ENCODE assay signal across 36 mouse cellular contexts in genomic region chr17:72657826-72658225, GRCm38 (mm10). TPM values are rescaled to one million over a fixed set of nuclear protein-coding genes. Genes with fewer than 3 reads are reported as not detected.
DNase-seq lines count a peak whose midpoint lies in the region; ATAC-seq and TF ChIP-seq lines count a peak whose summit lies in the region.
"Had no signal": no experiment of that assay in that cellular context is flagged by ENCODE, and none has a peak within 500 bp of the region (broad histone marks: within the 10 kb centered on the region; RNA-seq: fewer than 3 reads in every experiment).

No protein-coding gene starts in this region.

- WGBS in hindbrain, embryonic 11.5 days, result 60% methylated on average over 8 of the region's 8 CpGs
- 45% methylated on average over 8 of the region's 8 CpGs for WGBS in hindbrain, postnatal 0 days
- WGBS in kidney, embryonic 15.5 days, result 59% methylated on average over 8 of the region's 8 CpGs

- H3K36me3 ChIP-seq in hindbrain, embryonic 11.5 days (ENCODE audit: control insufficient read depth, insufficient read depth, low read length), result no peaks in the 10 kb centered on the region
- H3K36me3 ChIP-seq in hindbrain, postnatal 0 days (ENCODE audit: insufficient read depth, low read length), result no peaks in the 10 kb centered on the region
- no peaks in the 10 kb centered on the region for H3K36me3 ChIP-seq in kidney, embryonic 15.5 days
- H3K36me3 ChIP-seq: embryonic facial prominence, embryonic 12.5 days; forebrain, embryonic 10.5 days; forebrain, embryonic 15.5 days; heart, embryonic 13.5 days; limb, embryonic 12.5 days; liver, embryonic 15.5 days; midbrain, embryonic 12.5 days; neural tube, embryonic 15.5 days had no signal

- no peaks in the 10 kb centered on the region for H3K9me3 ChIP-seq in hindbrain, embryonic 11.5 days (ENCODE audit: control insufficient read depth, low read length)
- H3K9me3 ChIP-seq in hindbrain, postnatal 0 days (ENCODE audit: low read length), result no peaks in the 10 kb centered on the region
- no peaks in the 10 kb centered on the region for H3K9me3 ChIP-seq in kidney, embryonic 15.5 days (replicated peaks)
- H3K9me3 ChIP-seq: embryonic facial prominence, embryonic 12.5 days; forebrain, embryonic 10.5 days; forebrain, embryonic 15.5 days; heart, embryonic 13.5 days; limb, embryonic 12.5 days; liver, embryonic 15.5 days; midbrain, embryonic 12.5 days; neural tube, embryonic 15.5 days had no signal

- H3K4me3 ChIP-seq in hindbrain, embryonic 11.5 days (ENCODE audit: low read depth, low read length), result no peak overlapping the region
- no peak overlapping the region for H3K4me3 ChIP-seq in hindbrain, postnatal 0 days (ENCODE audit: low read length)
- H3K4me3 ChIP-seq in kidney, embryonic 15.5 days (replicated peaks), result no peak overlapping the region
- H3K4me3 ChIP-seq: embryonic facial prominence, embryonic 12.5 days; forebrain, embryonic 10.5 days; forebrain, embryonic 15.5 days; gastrocnemius, adult 2 months; heart, adult 2 months; heart, embryonic 13.5 days; left cerebral cortex, adult 2 months; limb, embryonic 12.5 days; liver, embryonic 15.5 days; midbrain, embryonic 12.5 days; neural tube, embryonic 15.5 days had no signal

- H3K9ac ChIP-seq in hindbrain, embryonic 11.5 days (ENCODE audit: low read depth, low read length), result no peak overlapping the region
- H3K9ac ChIP-seq in hindbrain, postnatal 0 days (replicated peaks; ENCODE audit: low read length), result no peak overlapping the region
- H3K9ac ChIP-seq in kidney, embryonic 15.5 days, result no peak overlapping the region
- H3K9ac ChIP-seq: embryonic facial prominence, embryonic 12.5 days; forebrain, embryonic 15.5 days; heart, embryonic 13.5 days; limb, embryonic 12.5 days; liver, embryonic 15.5 days; lung, embryonic 14.5 days; midbrain, embryonic 12.5 days; neural tube, embryonic 15.5 days had no signal

- H3K4me1 ChIP-seq in hindbrain, embryonic 11.5 days (replicated peaks; ENCODE audit: control insufficient read depth, insufficient read depth, low read length), result 0 out of 2 replicates have a peak, but pooled peaks cover 6% of the 10 kb centered on the region
- H3K4me1 ChIP-seq in hindbrain, postnatal 0 days (ENCODE audit: insufficient read depth, low read length), result no peaks in the 10 kb centered on the region
- H3K4me1 ChIP-seq in kidney, embryonic 15.5 days, result no peaks in the 10 kb centered on the region
- H3K4me1 ChIP-seq: embryonic facial prominence, embryonic 12.5 days; forebrain, embryonic 15.5 days; limb, embryonic 12.5 days; liver, embryonic 15.5 days had no signal

- no peak for TF ChIP-seq POLR2A in brain, embryonic 14.5 days (IDR thresholded peaks at IDR 0.05; ENCODE audit: borderline replicate concordance, extremely low read depth, insufficient read depth, insufficient read length, poor library complexity, severe bottlenecking)

- H3K27ac ChIP-seq in hindbrain, embryonic 11.5 days (ENCODE audit: low read depth, low read length), result no peak overlapping the region
- H3K27ac ChIP-seq in hindbrain, postnatal 0 days, result no peak overlapping the region
- no peak overlapping the region for H3K27ac ChIP-seq in kidney, embryonic 15.5 days
- H3K27ac ChIP-seq: embryonic facial prominence, embryonic 12.5 days; forebrain, embryonic 15.5 days; gastrocnemius, adult 2 months; heart, adult 2 months; heart, embryonic 13.5 days; left cerebral cortex, adult 2 months; limb, embryonic 12.5 days; liver, embryonic 15.5 days; midbrain, embryonic 12.5 days; neural tube, embryonic 15.5 days had no signal

- no peak overlapping the region for H3K4me2 ChIP-seq in hindbrain, embryonic 11.5 days (replicated peaks; ENCODE audit: low read depth, low read length)
- H3K4me2 ChIP-seq in hindbrain, postnatal 0 days (ENCODE audit: low read depth, low read length), result no peak overlapping the region
- H3K4me2 ChIP-seq in kidney, embryonic 15.5 days, result no peak overlapping the region
- H3K4me2 ChIP-seq: embryonic facial prominence, embryonic 12.5 days; forebrain, embryonic 15.5 days; heart, embryonic 13.5 days; limb, embryonic 12.5 days; liver, embryonic 15.5 days; lung, embryonic 14.5 days; midbrain, embryonic 12.5 days; neural tube, embryonic 15.5 days had no signal

- TF ChIP-seq CTCF in hindbrain, postnatal 0 days (IDR thresholded peaks at IDR 0.05; ENCODE audit: low read depth), result no peak
- TF ChIP-seq CTCF in brain, embryonic 14.5 days (IDR thresholded peaks at IDR 0.05; ENCODE audit: borderline replicate concordance, extremely low read depth, insufficient read depth, insufficient read length), result no peak

- no peaks in the 10 kb centered on the region for H3K27me3 ChIP-seq in hindbrain, embryonic 11.5 days (ENCODE audit: control insufficient read depth, insufficient read depth, low read length)
- H3K27me3 ChIP-seq in hindbrain, postnatal 0 days (ENCODE audit: insufficient read depth, low read length), result no peaks in the 10 kb centered on the region
- no peaks in the 10 kb centered on the region for H3K27me3 ChIP-seq in kidney, embryonic 15.5 days
- H3K27me3 ChIP-seq: embryonic facial prominence, embryonic 12.5 days; forebrain, embryonic 15.5 days; heart, embryonic 13.5 days; limb, embryonic 12.5 days; liver, embryonic 15.5 days; midbrain, embryonic 12.5 days; neural tube, embryonic 15.5 days had no signal

- ATAC-seq in hindbrain, embryonic 11.5 days (ENCODE audit: low FRiP score), result no peak
- ATAC-seq in hindbrain, postnatal 0 days, result no peak
- ATAC-seq in kidney, embryonic 15.5 days (replicated peaks; ENCODE audit: low FRiP score), result no peak
- ATAC-seq in frontal cortex, adult (ENCODE audit: low TSS enrichment), result no peak
- ATAC-seq: activated CD4-positive, CD25-positive, alpha-beta regulatory T cell, adult 4 months; CD4-positive, CD25-positive, alpha-beta regulatory T cell, adult 4 months; forebrain, embryonic 15.5 days; intestine, embryonic 16.5 days had no signal

- DNase-seq in hindbrain, embryonic 11.5 days (ENCODE audit: low spot score), result peak; percentile 6
- no peak for DNase-seq in hindbrain, postnatal 0 days (ENCODE audit: low spot score)
- DNase-seq in kidney, adult 9 months, result peak; percentile 59
- DNase-seq in R1 (ENCODE audit: low read depth, low spot score), result peak; percentile 6
- peak; percentile 8 for DNase-seq in brain, embryonic 14.5 days (ENCODE audit: low read depth)
- DNase-seq: adrenal gland, adult 2 months; adrenal gland, postnatal 36 days; cerebellum, adult 8-10 months; cerebellum, postnatal 25 days; embryo, embryonic 11 days; gastrocnemius, adult 2 months; gastrocnemius, postnatal 36 days; heart, adult 2 months; heart, postnatal 10 days; lung, embryonic 14.5 days; lung, postnatal 14 days; right cerebral cortex, adult 18-20 months; spleen, adult 18-20 months; thymus, adult 18-20 months; thymus, postnatal 25 days had no signal

RNA-seq across cellular contexts. Expression of gene Alk, which starts 53.4 kb away (rescaled TPM):
- 0.27 and 0.51 TPM in 2 replicates for polyA plus RNA-seq in hindbrain, embryonic 11.5 days (2014; fragmentation: Nextera tagmentation; extraction: Ambion mirVana)
- 17.1 and 17.4 TPM in 2 replicates for total RNA-seq in hindbrain, postnatal 0 days (2014; rRNA removed)
- polyA plus RNA-seq in hindbrain, postnatal 0 days (2015; fragmentation: Nextera tagmentation; extraction: Ambion mirVana), result 3.4 and 4.0 TPM in 2 replicates
- polyA plus RNA-seq in kidney, embryonic 15.5 days (2015; fragmentation: Nextera tagmentation; extraction: Ambion mirVana), result 0.23 and 0.51 TPM in 2 replicates
- polyA plus RNA-seq in brain, embryonic 14.5 days (2012; rRNA removed), result 1.3 and 3.7 TPM in 2 replicates
- total RNA-seq: adrenal gland, postnatal 36 days; gastrocnemius, adult 2 months; heart, adult 2 months; heart, postnatal 10 days; hematopoietic stem cell, adult 5-6 weeks; liver, adult 2 months had no signal
- polyA plus RNA-seq: liver, adult 2 months had no signal
